Mouse (Mus musculus) myocyte (in vitro differentiated cells): ENCODE results near the gene Nps.

Experiments
- CEBPB ChIP-seq: IDR thresholded peaks from 2 replicates; pipeline ENCODE4 v1.6.1; 2011; ENCODE audit warnings: mild to moderate bottlenecking, moderate library complexity; ENCODE audit not compliant: poor library complexity, insufficient read depth, severe bottlenecking
- E2F4 ChIP-seq: IDR thresholded peaks from one replicate; pipeline ENCODE4 v1.6.1; 2011; ENCODE audit warnings: mild to moderate bottlenecking, control low read depth, moderate library complexity; ENCODE audit not compliant: insufficient read depth
- MAX ChIP-seq: IDR thresholded peaks from one replicate; pipeline ENCODE4 v1.6.1; 2011; ENCODE audit warnings: low read depth, mild to moderate bottlenecking, control low read depth
- MYOD1 ChIP-seq, 3 experiments: IDR thresholded peaks; one replicate each; pipeline ENCODE4 v1.6.1; 2011; ENCODE audit warnings: control low read depth in 2 of 3, low read depth in 2 of 3, mild to moderate bottlenecking in 2 of 3, moderate library complexity in 1 of 3; ENCODE audit not compliant: insufficient read length in 2 of 3, control insufficient read depth in 1 of 3
- POLR2A ChIP-seq: IDR thresholded peaks from one replicate; pipeline ENCODE4 v1.6.1; 2011; ENCODE audit warnings: low read depth, mild to moderate bottlenecking, control low read depth, moderate library complexity; ENCODE audit not compliant: insufficient read length
- POLR2AphosphoS2 ChIP-seq: IDR thresholded peaks from one replicate; pipeline ENCODE4 v1.6.1; 2011; ENCODE audit warnings: low read depth, control low read depth; ENCODE audit not compliant: insufficient read length
- REST ChIP-seq: IDR thresholded peaks from one replicate; pipeline ENCODE4 v1.6.1; 2011; ENCODE audit warnings: mild to moderate bottlenecking, control low read depth, moderate library complexity; ENCODE audit not compliant: insufficient read depth, insufficient read length
- SRF ChIP-seq: IDR thresholded peaks from one replicate; pipeline ENCODE4 v1.6.1; 2011; ENCODE audit warnings: low read depth; ENCODE audit not compliant: control insufficient read depth, insufficient read length
- TCF12 ChIP-seq: IDR thresholded peaks from one replicate; pipeline ENCODE4 v1.6.1; 2011; ENCODE audit warnings: mild to moderate bottlenecking, control low read depth; ENCODE audit not compliant: poor library complexity, insufficient read depth, severe bottlenecking
- TCF3 ChIP-seq: IDR thresholded peaks from one replicate; pipeline ENCODE4 v1.6.1; 2011; ENCODE audit warnings: low read depth, control low read depth; ENCODE audit not compliant: insufficient read length
- USF1 ChIP-seq: IDR thresholded peaks from one replicate; pipeline ENCODE4 v1.6.1; 2011; ENCODE audit warnings: low read depth, mild to moderate bottlenecking, control low read depth, moderate library complexity

- TF ChIP-seq POLR2AphosphoS2 (no peak), E2F4 (no peak), MYOD1 (IDR thresholded peaks at IDR 0.05; ENCODE audit: control insufficient read depth in 1 of 3, insufficient read length in 2 of 3, low read depth in 2 of 3) (no peak), TCF12 (no peak), MAX (no peak), POLR2A (no peak), USF1 (no peak), SRF (no peak), CEBPB (no peak), REST (no peak), TCF3 (no peak)
Measured at GRCm38 (mm10) chr7:135226021-135226420, 32.5 kb upstream of the Nps start.
